Mouse (Mus musculus) midbrain, embryonic 15.5 days (tissue): ENCODE data around the gene Diexf. TPM values are rescaled to one million over a fixed set of nuclear protein-coding genes. Genes with fewer than 3 reads are reported as not detected.

Experiments used
- ATAC-seq: fragments of 200-750 bp; cut with Nextera tagmentation; replicated peaks from 2 replicates; pipeline ENCODE4 v1.8.0; 2017; ENCODE audit warnings: moderate TSS enrichment
- H3K27ac ChIP-seq: fragments of 300-500 bp; sonication (generic); 2 replicates; pipeline ENCODE4 v1.5.1; 2015; ENCODE audit warnings: mild to moderate bottlenecking, inconsistent platforms
- H3K27me3 ChIP-seq: fragments of 300-500 bp; sonication (generic); replicated peaks from 2 replicates; pipeline ENCODE4 v1.6.1; 2015; ENCODE audit warnings: inconsistent platforms
- H3K36me3 ChIP-seq: fragments of 300-500 bp; sonication (generic); replicated peaks from 2 replicates; pipeline ENCODE4 v1.6.1; 2015; ENCODE audit warnings: inconsistent platforms
- H3K4me1 ChIP-seq: fragments of 300-500 bp; sonication (generic); 2 replicates; pipeline ENCODE4 v1.6.1; 2015; ENCODE audit warnings: inconsistent platforms
- H3K4me2 ChIP-seq: fragments of 300-500 bp; sonication (generic); 2 replicates; pipeline ENCODE4 v1.6.1; 2015; ENCODE audit warnings: inconsistent platforms, mild to moderate bottlenecking, moderate library complexity
- H3K4me3 ChIP-seq: fragments of 300-500 bp; sonication (generic); 2 replicates; pipeline ENCODE4 v1.5.1; 2015; ENCODE audit warnings: mild to moderate bottlenecking, inconsistent platforms
- H3K9ac ChIP-seq: fragments of 300-500 bp; sonication (generic); 2 replicates; pipeline ENCODE4 v1.6.1; 2015; ENCODE audit warnings: mild to moderate bottlenecking, inconsistent platforms
- H3K9me3 ChIP-seq: fragments of 300-500 bp; sonication (generic); 2 replicates; pipeline ENCODE4 v1.6.1; 2016; ENCODE audit warnings: inconsistent platforms
- WGBS: fragments of 180-500 bp; shearing (Covaris S2); methylation state at CpG from one replicate; pipeline ENCODE4 v1.1.7; 2015; ENCODE audit warnings: mixed read lengths; 5-methylcytosine and 5-hydroxymethylcytosine counted together
- polyA plus RNA-seq: library from polyadenylated mRNA; unstranded; fragments of >200 nt; fragmentation: Nextera tagmentation; extraction: Ambion mirVana; gene quantifications from 2 replicates; pipeline ENCODE4 v1.2.1, GENCODE M21; 2015

Diexf gene
- polyA plus RNA-seq, 1 experiment from 2014 or later, result 9.0 TPM

GRCm38 (mm10) chr1:193102029-193102428 lies 28.0 kb downstream of the Diexf start:
- no peaks in the 10 kb centered on the region for H3K27me3 ChIP-seq
- WGBS, result 53% methylated on average over 4 of the region's 4 CpGs
- H3K36me3 ChIP-seq, result peaks cover 8% of the 10 kb centered on the region; the same call in 1 of the 2 replicates

GRCm38 (mm10) chr1:193098946-193099345 lies 31.1 kb downstream of the Diexf start:
- ATAC-seq, result no peak

More at GRCm38 (mm10) chr1:193102029-193102428, 28.0 kb downstream of the Diexf start:
- Histone ChIP-seq H3K4me1 (no peaks in the 10 kb centered on the region), H3K27ac (no peak overlapping the region), H3K4me2 (no peak overlapping the region), H3K9me3 (no peaks in the 10 kb centered on the region), H3K4me3 (no peak overlapping the region), H3K9ac (no peak overlapping the region)
- ATAC-seq, result no peak

GRCm38 (mm10) chr1:193093596-193093995 lies 36.5 kb downstream of the Diexf start:
- 84% methylated on average over 3 of the region's 3 CpGs for WGBS
- peaks cover 10% of the 10 kb centered on the region for H3K4me1 ChIP-seq
- no peaks in the 10 kb centered on the region for H3K27me3 ChIP-seq
- no peaks in the 10 kb centered on the region for H3K9me3 ChIP-seq
- H3K27ac ChIP-seq, result no peak overlapping the region
- ATAC-seq, result no peak
- H3K4me2 ChIP-seq, result no peak overlapping the region
- H3K4me3 ChIP-seq, result no peak overlapping the region
- H3K36me3 ChIP-seq, result no peaks in the 10 kb centered on the region
- no peak overlapping the region for H3K9ac ChIP-seq

More at GRCm38 (mm10) chr1:193098946-193099345, 31.1 kb downstream of the Diexf start:
- no peak overlapping the region for H3K4me3 ChIP-seq
- 88% methylated on average over 3 of the region's 3 CpGs for WGBS
- no peaks in the 10 kb centered on the region for H3K36me3 ChIP-seq
- no peaks in the 10 kb centered on the region for H3K27me3 ChIP-seq
- no peak overlapping the region for H3K4me2 ChIP-seq
- no peak overlapping the region for H3K27ac ChIP-seq
- no peak overlapping the region for H3K9ac ChIP-seq
- H3K9me3 ChIP-seq, result no peaks in the 10 kb centered on the region
- no peaks in the 10 kb centered on the region for H3K4me1 ChIP-seq

- no peaks in the 10 kb centered on the region for H3K27me3 ChIP-seq
- ATAC-seq, result no peak
- H3K4me1 ChIP-seq, result peaks cover 10% of the 10 kb centered on the region
- WGBS, result 74% methylated on average over 1 of the region's 1 CpGs
- H3K9me3 ChIP-seq, result no peaks in the 10 kb centered on the region
- H3K9ac ChIP-seq, result no peak overlapping the region
- no peak overlapping the region for H3K27ac ChIP-seq
- H3K4me3 ChIP-seq, result no peak overlapping the region
- H3K4me2 ChIP-seq, result no peak overlapping the region
- no peaks in the 10 kb centered on the region for H3K36me3 ChIP-seq
Observed at GRCm38 (mm10) chr1:193092771-193093170, 37.3 kb downstream of the Diexf start.

GRCm38 (mm10) chr1:193090894-193091293 lies 39.2 kb downstream of the Diexf start:
- Histone ChIP-seq H3K9ac (no peak overlapping the region), H3K27me3 (no peaks in the 10 kb centered on the region), H3K4me1 (peaks cover 16% of the 10 kb centered on the region), H3K27ac (peak overlapping the region; percentile 39), H3K4me3 (no peak overlapping the region), H3K9me3 (no peaks in the 10 kb centered on the region), H3K4me2 (no peak overlapping the region), H3K36me3 (no peaks in the 10 kb centered on the region)
- no peak for ATAC-seq
- WGBS, result 81% methylated on average over 11 of the region's 11 CpGs

- 59% methylated on average over 18 of the region's 18 CpGs for WGBS
- ATAC-seq, result no peak
- no peak overlapping the region for H3K4me2 ChIP-seq
- no peaks in the 10 kb centered on the region for H3K9me3 ChIP-seq
- no peaks in the 10 kb centered on the region for H3K36me3 ChIP-seq
- peaks cover 16% of the 10 kb centered on the region for H3K4me1 ChIP-seq
- no peaks in the 10 kb centered on the region for H3K27me3 ChIP-seq
- H3K9ac ChIP-seq, result no peak overlapping the region
- peak overlapping the region; percentile 39 for H3K27ac ChIP-seq
- no peak overlapping the region for H3K4me3 ChIP-seq
Observed at GRCm38 (mm10) chr1:193090211-193090871, 39.7 kb downstream of the Diexf start.

- H3K4me2 ChIP-seq, result no peak overlapping the region
- no peak overlapping the region for H3K27ac ChIP-seq
- H3K9ac ChIP-seq, result no peak overlapping the region
- no peaks in the 10 kb centered on the region for H3K36me3 ChIP-seq
- WGBS, result 77% methylated on average over 3 of the region's 3 CpGs
- no peak for ATAC-seq
- H3K27me3 ChIP-seq, result no peaks in the 10 kb centered on the region
- peaks cover 16% of the 10 kb centered on the region for H3K4me1 ChIP-seq
- no peaks in the 10 kb centered on the region for H3K9me3 ChIP-seq
- no peak overlapping the region for H3K4me3 ChIP-seq
Observed at GRCm38 (mm10) chr1:193089683-193090082, 40.4 kb downstream of the Diexf start.

- H3K4me3 ChIP-seq, result no peak overlapping the region
- no peak overlapping the region for H3K9ac ChIP-seq
- no peaks in the 10 kb centered on the region for H3K36me3 ChIP-seq
- 78% methylated on average over 6 of the region's 6 CpGs for WGBS
- H3K27me3 ChIP-seq, result no peaks in the 10 kb centered on the region
- no peak overlapping the region for H3K4me2 ChIP-seq
- no peaks in the 10 kb centered on the region for H3K9me3 ChIP-seq
- H3K4me1 ChIP-seq, result peaks cover 16% of the 10 kb centered on the region
- H3K27ac ChIP-seq, result no peak overlapping the region
- ATAC-seq, result no peak
Observed at GRCm38 (mm10) chr1:193089211-193089610, 40.9 kb downstream of the Diexf start.

- H3K9ac ChIP-seq, result no peak overlapping the region
- no peaks in the 10 kb centered on the region for H3K36me3 ChIP-seq
- WGBS, result 68% methylated on average over 9 of the region's 9 CpGs
- H3K4me3 ChIP-seq, result no peak overlapping the region
- H3K27me3 ChIP-seq, result no peaks in the 10 kb centered on the region
- no peak overlapping the region for H3K4me2 ChIP-seq
- ATAC-seq, result no peak
- H3K27ac ChIP-seq, result no peak overlapping the region
- peaks cover 29% of the 10 kb centered on the region for H3K4me1 ChIP-seq
- no peaks in the 10 kb centered on the region for H3K9me3 ChIP-seq
Observed at GRCm38 (mm10) chr1:193086842-193087476, 43.1 kb downstream of the Diexf start.

- H3K9ac ChIP-seq, result no peak overlapping the region
- H3K27ac ChIP-seq, result no peak overlapping the region
- whole genome bisulfite sequencing, result 74% methylated on average over 4 of the region's 4 CpGs
Observed at GRCm38 (mm10) chr1:193086111-193086841, 43.8 kb downstream of the Diexf start.

GRCm38 (mm10) chr1:193085541-193086020 lies 44.5 kb downstream of the Diexf start:
- ATAC-seq, result no peak
- Histone ChIP-seq H3K27ac (no peak overlapping the region), H3K4me2 (no peak overlapping the region), H3K4me3 (no peak overlapping the region), H3K36me3 (no peaks in the 10 kb centered on the region), H3K27me3 (no peaks in the 10 kb centered on the region), H3K9me3 (no peaks in the 10 kb centered on the region), H3K4me1 (peaks cover 31% of the 10 kb centered on the region), H3K9ac (no peak overlapping the region)
- 70% methylated on average over 5 of the region's 5 CpGs for WGBS

More at GRCm38 (mm10) chr1:193086111-193086841, 43.8 kb downstream of the Diexf start:
- Histone ChIP-seq H3K4me2 (no peak overlapping the region), H3K4me3 (no peak overlapping the region), H3K9me3 (no peaks in the 10 kb centered on the region), H3K36me3 (no peaks in the 10 kb centered on the region), H3K4me1 (peaks cover 34% of the 10 kb centered on the region), H3K27me3 (no peaks in the 10 kb centered on the region)
- ATAC-seq, result no peak

GRCm38 (mm10) chr1:193084016-193084415 lies 46.1 kb downstream of the Diexf start:
- H3K27ac ChIP-seq, result no peak overlapping the region
- peaks cover 24% of the 10 kb centered on the region for H3K4me1 ChIP-seq
- no peaks in the 10 kb centered on the region for H3K9me3 ChIP-seq
- H3K4me3 ChIP-seq, result no peak overlapping the region
- no peak overlapping the region for H3K4me2 ChIP-seq
- H3K36me3 ChIP-seq, result no peaks in the 10 kb centered on the region
- WGBS, result 95% methylated on average over 1 of the region's 1 CpGs
- no peaks in the 10 kb centered on the region for H3K27me3 ChIP-seq
- no peak overlapping the region for H3K9ac ChIP-seq
- no peak for ATAC-seq
